Comparison of ENCODE assay signal across 8 mouse cellular contexts in genomic region chr7:131560697-131561042, GRCm38 (mm10). TPM values are rescaled to one million over a fixed set of nuclear protein-coding genes. Genes with fewer than 3 reads are reported as not detected.
DNase-seq lines count a peak whose midpoint lies in the region; ATAC-seq lines count a peak whose summit lies in the region.

No protein-coding gene starts in this region.

- peak overlapping the region; percentile 61 for H3K4me2 ChIP-seq in kidney, embryonic 15.5 days
- H3K4me2 ChIP-seq in hindbrain, embryonic 16.5 days (ENCODE audit: low read length) = peak overlapping the region; percentile 80
- peak overlapping the region; percentile 89 for H3K4me2 ChIP-seq in midbrain, embryonic 16.5 days (ENCODE audit: low read length)

- peak overlapping the region; percentile 93 for H3K27ac ChIP-seq in kidney, embryonic 15.5 days
- H3K27ac ChIP-seq in brown adipose tissue, adult 24 weeks (replicated peaks; ENCODE audit: low read depth, low read length) = peak overlapping the region; percentile 60
- H3K27ac ChIP-seq in hindbrain, embryonic 16.5 days (ENCODE audit: low read depth, low read length) = peak overlapping the region; percentile 94
- H3K27ac ChIP-seq in midbrain, embryonic 16.5 days (ENCODE audit: low read length) = peak overlapping the region; percentile 94

- WGBS in kidney, embryonic 15.5 days = under 1% methylated on average over 14 of the region's 14 CpGs
- 1% methylated on average over 14 of the region's 14 CpGs for WGBS in hindbrain, embryonic 16.5 days
- WGBS in midbrain, embryonic 16.5 days = 1% methylated on average over 14 of the region's 14 CpGs

- H3K27me3 ChIP-seq in kidney, embryonic 15.5 days = peaks cover 40% of the 10 kb centered on the region
- peaks cover 26% of the 10 kb centered on the region for H3K27me3 ChIP-seq in hindbrain, embryonic 16.5 days (replicated peaks; ENCODE audit: control insufficient read depth, insufficient read depth, low read length)
- H3K27me3 ChIP-seq in midbrain, embryonic 16.5 days (ENCODE audit: control insufficient read depth, insufficient read depth, low read depth, low read length) = peaks cover 10% of the 10 kb centered on the region

- peaks cover 28% of the 10 kb centered on the region for H3K4me1 ChIP-seq in kidney, embryonic 15.5 days
- no peaks in the 10 kb centered on the region; the same call in 1 of the 2 replicates for H3K4me1 ChIP-seq in brown adipose tissue, adult 24 weeks (ENCODE audit: control insufficient read depth, insufficient read depth, insufficient read length, low read length)
- peaks cover 9% of the 10 kb centered on the region for H3K4me1 ChIP-seq in hindbrain, embryonic 16.5 days (ENCODE audit: control insufficient read depth, insufficient read depth, low read depth, low read length)
- H3K4me1 ChIP-seq in midbrain, embryonic 16.5 days (ENCODE audit: control insufficient read depth, insufficient read depth, low read length) = peaks cover 16% of the 10 kb centered on the region

- ATAC-seq in kidney, embryonic 15.5 days (replicated peaks; ENCODE audit: low FRiP score) = peak; percentile 57
- peak; percentile 62 for ATAC-seq in hindbrain, embryonic 16.5 days
- ATAC-seq in midbrain, embryonic 16.5 days = peak; percentile 54; the same call in 1 of the 2 replicates

- H3K36me3 ChIP-seq in kidney, embryonic 15.5 days = peaks cover 39% of the 10 kb centered on the region
- peaks cover 10% of the 10 kb centered on the region for H3K36me3 ChIP-seq in hindbrain, embryonic 16.5 days (ENCODE audit: control insufficient read depth, insufficient read depth, low read length)
- H3K36me3 ChIP-seq in midbrain, embryonic 16.5 days (ENCODE audit: control insufficient read depth, insufficient read depth, low read length) = peaks cover 10% of the 10 kb centered on the region; the same call in 1 of the 2 replicates

- peak overlapping the region; percentile 87 for H3K4me3 ChIP-seq in kidney, embryonic 15.5 days (replicated peaks)
- peak overlapping the region; percentile 86 for H3K4me3 ChIP-seq in brown adipose tissue, adult 24 weeks (ENCODE audit: insufficient read depth, low read depth, low read length)
- H3K4me3 ChIP-seq in hindbrain, embryonic 16.5 days (ENCODE audit: low read length) = peak overlapping the region; percentile 78
- peak overlapping the region; percentile 83 for H3K4me3 ChIP-seq in midbrain, embryonic 16.5 days (ENCODE audit: low read depth, low read length)

- H3K9me3 ChIP-seq in kidney, embryonic 15.5 days (replicated peaks) = no peaks in the 10 kb centered on the region
- H3K9me3 ChIP-seq in hindbrain, embryonic 16.5 days (ENCODE audit: control insufficient read depth, low read length) = no peaks in the 10 kb centered on the region
- no peaks in the 10 kb centered on the region for H3K9me3 ChIP-seq in midbrain, embryonic 16.5 days (replicated peaks; ENCODE audit: control insufficient read depth, low read length, poor library complexity, severe bottlenecking)

- H3K9ac ChIP-seq in kidney, embryonic 15.5 days = peak overlapping the region; percentile 89
- H3K9ac ChIP-seq in hindbrain, embryonic 16.5 days (ENCODE audit: low read depth, low read length) = peak overlapping the region; percentile 94
- peak overlapping the region; percentile 94 for H3K9ac ChIP-seq in midbrain, embryonic 16.5 days (ENCODE audit: low read depth, low read length)

- DNase-seq in kidney, postnatal 36 days = no peak
- DNase-seq in frontal cortex, postnatal 14 days (ENCODE audit: low spot score in 2 of 2) = no peak
- no peak for DNase-seq in kidney, adult 8-10 months
- no peak for DNase-seq in left cerebral cortex, adult 9 months (ENCODE audit: low spot score in 2 of 2)

RNA-seq across cellular contexts. Expression of gene Bub3, which starts 0.6 kb away (rescaled TPM):
- polyA plus RNA-seq in kidney, embryonic 15.5 days (2015; fragmentation: Nextera tagmentation; extraction: Ambion mirVana) = 222 and 231 TPM in 2 replicates
- 28.4 and 36.7 TPM in 2 replicates for polyA plus RNA-seq in brown adipose tissue, adult 24 weeks (2012; ENCODE audit: insufficient read depth, insufficient read length, missing spikeins)
- 149 and 162 TPM in 2 replicates for polyA plus RNA-seq in hindbrain, embryonic 16.5 days (2015; fragmentation: Nextera tagmentation; extraction: Ambion mirVana)
- polyA plus RNA-seq in midbrain, embryonic 16.5 days (2015; fragmentation: Nextera tagmentation; extraction: Ambion mirVana) = 146 and 160 TPM in 2 replicates

RNA-seq across cellular contexts. Expression of gene Hmx2, which starts 12.1 kb away (rescaled TPM):
- polyA plus RNA-seq in kidney, embryonic 15.5 days (2015; fragmentation: Nextera tagmentation; extraction: Ambion mirVana) = 0.22 TPM in 1 of 2 replicates, not detected in the other
- polyA plus RNA-seq in brown adipose tissue, adult 24 weeks (2012; ENCODE audit: insufficient read depth, insufficient read length, missing spikeins) = not detected in 2 replicates
- 1.1 and 1.3 TPM in 2 replicates for polyA plus RNA-seq in hindbrain, embryonic 16.5 days (2015; fragmentation: Nextera tagmentation; extraction: Ambion mirVana)
- 0.57 and 1.7 TPM in 2 replicates for polyA plus RNA-seq in midbrain, embryonic 16.5 days (2015; fragmentation: Nextera tagmentation; extraction: Ambion mirVana)

RNA-seq across cellular contexts. Expression of gene Hmx3, which starts 18.0 kb away (rescaled TPM):
- not detected in 2 replicates for polyA plus RNA-seq in kidney, embryonic 15.5 days (2015; fragmentation: Nextera tagmentation; extraction: Ambion mirVana)
- polyA plus RNA-seq in brown adipose tissue, adult 24 weeks (2012; ENCODE audit: insufficient read depth, insufficient read length, missing spikeins) = not detected in 2 replicates
- 0.84 and 0.99 TPM in 2 replicates for polyA plus RNA-seq in hindbrain, embryonic 16.5 days (2015; fragmentation: Nextera tagmentation; extraction: Ambion mirVana)
- 0.20 and 0.85 TPM in 2 replicates for polyA plus RNA-seq in midbrain, embryonic 16.5 days (2015; fragmentation: Nextera tagmentation; extraction: Ambion mirVana)
